Mouse (Mus musculus): ENCODE data around the gene Mapt. TPM values are rescaled to one million over a fixed set of nuclear protein-coding genes. Genes with fewer than 3 reads are reported as not detected.
A peak's percentile ranks its signal among the peaks of the same experiment; 100 is the strongest.
"Not testable (repeated sequence)": the region's sequence is repeated elsewhere in the genome, so short reads cannot be mapped to it uniquely, and the experiment has no call there.

Mapt gene
- polyA plus RNA-seq, 1 experiment: 275 TPM

- WGBS: 2% methylated on average over 9 of the region's 9 CpGs
- DNase-seq: peak; percentile 90 to 93
- Histone ChIP-seq H3K4me1 (ENCODE audit: control insufficient read depth, insufficient read depth, low read length) (peaks cover 13% of the 10 kb centered on the region), H3K4me3 (replicated peaks; ENCODE audit: insufficient read depth, low read depth, low read length) (peak overlapping the region; percentile 17), H3K27ac (ENCODE audit: insufficient read depth, low read length) (no peak overlapping the region), H3K27me3 (ENCODE audit: control insufficient read depth, insufficient read depth, low read length) (no peaks in the 10 kb centered on the region)
- TF ChIP-seq POLR2A (IDR thresholded peaks at IDR 0.05; ENCODE audit: borderline replicate concordance, insufficient read depth, low read length) (no peak), CTCF (IDR thresholded peaks at IDR 0.05; ENCODE audit: borderline replicate concordance, insufficient read depth, low read depth, low read length) (peak; percentile 99)
Observed at GRCm38 (mm10) chr11:104195791-104196190, 35.4 kb upstream of the Mapt start.

- 39% methylated on average over 10 of the region's 10 CpGs for WGBS
Observed at GRCm38 (mm10) chr11:104197861-104198260, 33.3 kb upstream of the Mapt start.

GRCm38 (mm10) chr11:104203271-104203670, 27.9 kb upstream of the Mapt start:
- H3K27ac ChIP-seq (ENCODE audit: insufficient read depth, low read length): no peak overlapping the region
- H3K4me1 ChIP-seq (ENCODE audit: control insufficient read depth, insufficient read depth, low read length): no peaks in the 10 kb centered on the region
- 86% methylated on average over 3 of the region's 3 CpGs for WGBS
- DNase-seq: no peak
- no peaks in the 10 kb centered on the region for H3K27me3 ChIP-seq (ENCODE audit: control insufficient read depth, insufficient read depth, low read length)
- no peak for TF ChIP-seq POLR2A (IDR thresholded peaks at IDR 0.05; ENCODE audit: borderline replicate concordance, insufficient read depth, low read length)
- TF ChIP-seq CTCF (IDR thresholded peaks at IDR 0.05; ENCODE audit: borderline replicate concordance, insufficient read depth, low read depth, low read length): no peak
- H3K4me3 ChIP-seq (replicated peaks; ENCODE audit: insufficient read depth, low read depth, low read length): no peak overlapping the region

More at GRCm38 (mm10) chr11:104197861-104198260, 33.3 kb upstream of the Mapt start:
- Histone ChIP-seq H3K27ac (ENCODE audit: insufficient read depth, low read length) (no peak overlapping the region), H3K4me3 (replicated peaks; ENCODE audit: insufficient read depth, low read depth, low read length) (no peak overlapping the region), H3K27me3 (ENCODE audit: control insufficient read depth, insufficient read depth, low read length) (no peaks in the 10 kb centered on the region), H3K4me1 (ENCODE audit: control insufficient read depth, insufficient read depth, low read length) (peaks cover 4% of the 10 kb centered on the region; the same call in 1 of the 2 replicates)
- TF ChIP-seq POLR2A (IDR thresholded peaks at IDR 0.05; ENCODE audit: borderline replicate concordance, insufficient read depth, low read length): no peak
- no peak for TF ChIP-seq CTCF (IDR thresholded peaks at IDR 0.05; ENCODE audit: borderline replicate concordance, insufficient read depth, low read depth, low read length)
- no peak for DNase-seq

- no peak for TF ChIP-seq CTCF (IDR thresholded peaks at IDR 0.05; ENCODE audit: borderline replicate concordance, insufficient read depth, low read depth, low read length)
- TF ChIP-seq POLR2A (IDR thresholded peaks at IDR 0.05; ENCODE audit: borderline replicate concordance, insufficient read depth, low read length): no peak
- no peak overlapping the region for H3K4me3 ChIP-seq (replicated peaks; ENCODE audit: insufficient read depth, low read depth, low read length)
- no peaks in the 10 kb centered on the region for H3K4me1 ChIP-seq (ENCODE audit: control insufficient read depth, insufficient read depth, low read length)
- H3K27ac ChIP-seq (ENCODE audit: insufficient read depth, low read length): no peak overlapping the region
- WGBS: 32% methylated on average over 4 of the region's 4 CpGs
- H3K27me3 ChIP-seq (ENCODE audit: control insufficient read depth, insufficient read depth, low read length): no peaks in the 10 kb centered on the region
- DNase-seq: no peak
Observed at GRCm38 (mm10) chr11:104206573-104206972, 24.6 kb upstream of the Mapt start.

- TF ChIP-seq POLR2A (IDR thresholded peaks at IDR 0.05; ENCODE audit: borderline replicate concordance, insufficient read depth, low read length) (no peak), CTCF (IDR thresholded peaks at IDR 0.05; ENCODE audit: borderline replicate concordance, insufficient read depth, low read depth, low read length) (no peak)
- no peaks in the 10 kb centered on the region for H3K27me3 ChIP-seq (ENCODE audit: control insufficient read depth, insufficient read depth, low read length)
- H3K4me3 ChIP-seq (replicated peaks; ENCODE audit: insufficient read depth, low read depth, low read length): no peak overlapping the region
- no peak overlapping the region for H3K27ac ChIP-seq (ENCODE audit: insufficient read depth, low read length)
- no peak for DNase-seq
- 76% methylated on average over 3 of the region's 3 CpGs for WGBS
- no peaks in the 10 kb centered on the region for H3K4me1 ChIP-seq (ENCODE audit: control insufficient read depth, insufficient read depth, low read length)
Observed at GRCm38 (mm10) chr11:104209041-104209440, 22.1 kb upstream of the Mapt start.

- WGBS: 77% methylated on average over 6 of the region's 6 CpGs
- H3K27me3 ChIP-seq (ENCODE audit: control insufficient read depth, insufficient read depth, low read length): no peaks in the 10 kb centered on the region
- no peaks in the 10 kb centered on the region for H3K4me1 ChIP-seq (ENCODE audit: control insufficient read depth, insufficient read depth, low read length)
- TF ChIP-seq CTCF (IDR thresholded peaks at IDR 0.05; ENCODE audit: borderline replicate concordance, insufficient read depth, low read depth, low read length): no peak
- TF ChIP-seq POLR2A (IDR thresholded peaks at IDR 0.05; ENCODE audit: borderline replicate concordance, insufficient read depth, low read length): no peak
- no peak overlapping the region for H3K27ac ChIP-seq (ENCODE audit: insufficient read depth, low read length)
- no peak for DNase-seq
- no peak overlapping the region for H3K4me3 ChIP-seq (replicated peaks; ENCODE audit: insufficient read depth, low read depth, low read length)
Observed at GRCm38 (mm10) chr11:104211251-104211650, 19.9 kb upstream of the Mapt start.

- DNase-seq; H3K27me3 ChIP-seq (ENCODE audit: control insufficient read depth, insufficient read depth, low read length); H3K27ac ChIP-seq (ENCODE audit: insufficient read depth, low read length); H3K4me3 ChIP-seq (replicated peaks; ENCODE audit: insufficient read depth, low read depth, low read length); H3K4me1 ChIP-seq (ENCODE audit: control insufficient read depth, insufficient read depth, low read length): not testable (repeated sequence)
- 97% methylated on average over 5 of the region's 5 CpGs for WGBS
Observed at GRCm38 (mm10) chr11:104214128-104214527, 17.1 kb upstream of the Mapt start.

GRCm38 (mm10) chr11:104218075-104218474, 13.1 kb upstream of the Mapt start:
- DNase-seq: no peak
- TF ChIP-seq POLR2A (IDR thresholded peaks at IDR 0.05; ENCODE audit: borderline replicate concordance, insufficient read depth, low read length) (no peak), CTCF (IDR thresholded peaks at IDR 0.05; ENCODE audit: borderline replicate concordance, insufficient read depth, low read depth, low read length) (no peak)
- Histone ChIP-seq H3K4me3 (replicated peaks; ENCODE audit: insufficient read depth, low read depth, low read length) (no peak overlapping the region), H3K27ac (ENCODE audit: insufficient read depth, low read length) (no peak overlapping the region), H3K4me1 (ENCODE audit: control insufficient read depth, insufficient read depth, low read length) (no peaks in the 10 kb centered on the region), H3K27me3 (ENCODE audit: control insufficient read depth, insufficient read depth, low read length) (no peaks in the 10 kb centered on the region)
- WGBS: 45% methylated on average over 3 of the region's 3 CpGs
